Comparison of ENCODE assay signal across 9 mouse cellular contexts in genomic region chr8:12925941-12926381, GRCm38 (mm10). TPM values are rescaled to one million over a fixed set of nuclear protein-coding genes. Genes with fewer than 3 reads are reported as not detected.
A peak's percentile ranks its signal among the peaks of the same experiment; 100 is the strongest.
DNase-seq lines count a peak whose midpoint lies in the region; ATAC-seq and TF ChIP-seq lines count a peak whose summit lies in the region.
"Had no signal": no experiment of that assay in that cellular context is flagged by ENCODE, and none has a peak within 500 bp of the region (broad histone marks: within the 10 kb centered on the region; RNA-seq: fewer than 3 reads in every experiment).

No protein-coding gene starts in this region.

- H3K36me3 ChIP-seq in hindbrain, postnatal 0 days (ENCODE audit: insufficient read depth, low read length) = no peaks in the 10 kb centered on the region
- H3K36me3 ChIP-seq in hindbrain, embryonic 14.5 days (replicated peaks; ENCODE audit: control insufficient read depth, insufficient read depth) = peaks cover 3% of the 10 kb centered on the region; the same call in 1 of the 2 replicates
- no peaks in the 10 kb centered on the region for H3K36me3 ChIP-seq in embryonic facial prominence, embryonic 13.5 days
- H3K36me3 ChIP-seq in kidney, adult 2 months (ENCODE audit: control insufficient read depth, insufficient read depth, low read length) = no peaks in the 10 kb centered on the region
- no peaks in the 10 kb centered on the region for H3K36me3 ChIP-seq in neural tube, embryonic 15.5 days
- H3K36me3 ChIP-seq in hindbrain, embryonic 13.5 days = no peaks in the 10 kb centered on the region
- H3K36me3 ChIP-seq: limb, embryonic 15.5 days had no signal

- no peak for DNase-seq in hindbrain, postnatal 0 days (ENCODE audit: low spot score)
- no peak for DNase-seq in hindbrain, embryonic 14.5 days (ENCODE audit: low spot score)
- DNase-seq in kidney, adult 2 months = peak; percentile 91
- DNase-seq in thymus, postnatal 14 days = no peak
- no peak for DNase-seq in urinary bladder, postnatal 25 days (ENCODE audit: low spot score)

- H3K4me2 ChIP-seq in hindbrain, postnatal 0 days (ENCODE audit: low read depth, low read length) = 0 out of 2 replicates have a peak overlapping the region, but pooled peaks have one; percentile 7
- H3K4me2 ChIP-seq in hindbrain, embryonic 14.5 days (replicated peaks) = no peak overlapping the region
- no peak overlapping the region for H3K4me2 ChIP-seq in embryonic facial prominence, embryonic 13.5 days
- H3K4me2 ChIP-seq in neural tube, embryonic 15.5 days = no peak overlapping the region
- no peak overlapping the region for H3K4me2 ChIP-seq in hindbrain, embryonic 13.5 days
- H3K4me2 ChIP-seq: limb, embryonic 15.5 days had no signal

- no peaks in the 10 kb centered on the region for H3K9me3 ChIP-seq in hindbrain, postnatal 0 days (ENCODE audit: low read length)
- H3K9me3 ChIP-seq in hindbrain, embryonic 14.5 days (ENCODE audit: control insufficient read depth, low read length) = no peaks in the 10 kb centered on the region
- no peaks in the 10 kb centered on the region for H3K9me3 ChIP-seq in embryonic facial prominence, embryonic 13.5 days
- no peaks in the 10 kb centered on the region for H3K9me3 ChIP-seq in neural tube, embryonic 15.5 days (replicated peaks)
- H3K9me3 ChIP-seq in hindbrain, embryonic 13.5 days = no peaks in the 10 kb centered on the region
- H3K9me3 ChIP-seq: limb, embryonic 15.5 days had no signal

- H3K4me1 ChIP-seq in hindbrain, postnatal 0 days (ENCODE audit: insufficient read depth, low read length) = no peaks in the 10 kb centered on the region
- H3K4me1 ChIP-seq in hindbrain, embryonic 14.5 days (replicated peaks; ENCODE audit: control insufficient read depth, insufficient read depth, low read length) = no peaks in the 10 kb centered on the region; the same call in 1 of the 2 replicates
- H3K4me1 ChIP-seq in embryonic facial prominence, embryonic 13.5 days = peaks cover 29% of the 10 kb centered on the region
- peaks cover 14% of the 10 kb centered on the region for H3K4me1 ChIP-seq in kidney, adult 2 months (ENCODE audit: control insufficient read depth, insufficient read depth, low read length)
- H3K4me1 ChIP-seq in neural tube, embryonic 15.5 days = peaks cover 22% of the 10 kb centered on the region
- H3K4me1 ChIP-seq in hindbrain, embryonic 13.5 days (replicated peaks) = peaks cover 62% of the 10 kb centered on the region
- H3K4me1 ChIP-seq: limb, embryonic 15.5 days had no signal

- no peaks in the 10 kb centered on the region for H3K27me3 ChIP-seq in hindbrain, postnatal 0 days (ENCODE audit: insufficient read depth, low read length)
- H3K27me3 ChIP-seq in hindbrain, embryonic 14.5 days (ENCODE audit: control insufficient read depth, insufficient read depth, low read length) = no peaks in the 10 kb centered on the region
- no peaks in the 10 kb centered on the region for H3K27me3 ChIP-seq in embryonic facial prominence, embryonic 13.5 days
- H3K27me3 ChIP-seq in kidney, adult 2 months (replicated peaks; ENCODE audit: control insufficient read depth, insufficient read depth, low read length) = no peaks in the 10 kb centered on the region
- H3K27me3 ChIP-seq in neural tube, embryonic 15.5 days (replicated peaks) = no peaks in the 10 kb centered on the region
- no peaks in the 10 kb centered on the region for H3K27me3 ChIP-seq in hindbrain, embryonic 13.5 days
- H3K27me3 ChIP-seq: limb, embryonic 15.5 days had no signal

- no peak overlapping the region; the same call in 1 of the 2 replicates for H3K27ac ChIP-seq in hindbrain, postnatal 0 days
- no peak overlapping the region for H3K27ac ChIP-seq in hindbrain, embryonic 14.5 days
- H3K27ac ChIP-seq in embryonic facial prominence, embryonic 13.5 days = 0 out of 2 replicates have a peak overlapping the region, but pooled peaks have one; percentile 18
- H3K27ac ChIP-seq in kidney, adult 2 months (ENCODE audit: insufficient read depth, low read depth, low read length) = peak overlapping the region; percentile 89
- H3K27ac ChIP-seq in neural tube, embryonic 15.5 days (replicated peaks) = 0 out of 2 replicates have a peak overlapping the region, but pooled peaks have one; percentile 45
- H3K27ac ChIP-seq in hindbrain, embryonic 13.5 days = no peak overlapping the region
- H3K27ac ChIP-seq: limb, embryonic 15.5 days had no signal

- H3K9ac ChIP-seq in hindbrain, postnatal 0 days (replicated peaks; ENCODE audit: low read length) = no peak overlapping the region
- no peak overlapping the region for H3K9ac ChIP-seq in hindbrain, embryonic 14.5 days
- no peak overlapping the region for H3K9ac ChIP-seq in embryonic facial prominence, embryonic 13.5 days
- H3K9ac ChIP-seq in neural tube, embryonic 15.5 days (replicated peaks) = no peak overlapping the region
- no peak overlapping the region for H3K9ac ChIP-seq in hindbrain, embryonic 13.5 days
- H3K9ac ChIP-seq: limb, embryonic 15.5 days had no signal

- peak; percentile 21 for TF ChIP-seq POLR2A in kidney, adult 2 months (IDR thresholded peaks at IDR 0.05; ENCODE audit: low read depth, low read length)

- peak; percentile 11; the same call in 1 of the 2 replicates for ATAC-seq in hindbrain, postnatal 0 days
- ATAC-seq in hindbrain, embryonic 14.5 days (ENCODE audit: low FRiP score) = no peak
- ATAC-seq in embryonic facial prominence, embryonic 13.5 days (ENCODE audit: insufficient number of reproducible peaks, insufficient read depth, low FRiP score, low TSS enrichment, low read depth) = no peak
- no peak for ATAC-seq in neural tube, embryonic 15.5 days (ENCODE audit: low FRiP score)
- ATAC-seq in hindbrain, embryonic 13.5 days (ENCODE audit: low FRiP score) = no peak

- 49% methylated on average over 13 of the region's 13 CpGs for WGBS in hindbrain, postnatal 0 days
- 67% methylated on average over 13 of the region's 13 CpGs for WGBS in hindbrain, embryonic 14.5 days
- 51% methylated on average over 13 of the region's 13 CpGs for WGBS in embryonic facial prominence, embryonic 13.5 days
- WGBS in kidney, adult 2 months = 23% methylated on average over 13 of the region's 13 CpGs
- WGBS in neural tube, embryonic 15.5 days = 61% methylated on average over 13 of the region's 13 CpGs
- 59% methylated on average over 13 of the region's 13 CpGs for WGBS in hindbrain, embryonic 13.5 days

- H3K4me3 ChIP-seq in hindbrain, postnatal 0 days (ENCODE audit: low read length) = no peak overlapping the region
- no peak overlapping the region for H3K4me3 ChIP-seq in hindbrain, embryonic 14.5 days (replicated peaks; ENCODE audit: low read length)
- H3K4me3 ChIP-seq in embryonic facial prominence, embryonic 13.5 days = no peak overlapping the region
- H3K4me3 ChIP-seq in kidney, adult 2 months (ENCODE audit: insufficient read depth, low read depth, low read length) = peak overlapping the region; percentile 58
- no peak overlapping the region for H3K4me3 ChIP-seq in neural tube, embryonic 15.5 days (replicated peaks)
- no peak overlapping the region for H3K4me3 ChIP-seq in hindbrain, embryonic 13.5 days
- H3K4me3 ChIP-seq: limb, embryonic 15.5 days had no signal

- no peak for TF ChIP-seq CTCF in hindbrain, postnatal 0 days (IDR thresholded peaks at IDR 0.05; ENCODE audit: low read depth)
- no peak for TF ChIP-seq CTCF in kidney, adult 2 months (conservative IDR thresholded peaks at IDR 0.05; ENCODE audit: insufficient read depth, insufficient read length, low read depth, low read length)

RNA-seq across cellular contexts. Expression of gene Mcf2l, which starts 52.4 kb away (rescaled TPM):
- 298 and 316 TPM in 2 replicates for total RNA-seq in hindbrain, postnatal 0 days (2014; rRNA removed)
- 94.1 and 94.2 TPM in 2 replicates for polyA plus RNA-seq in hindbrain, postnatal 0 days (2015; fragmentation: Nextera tagmentation; extraction: Ambion mirVana)
- polyA plus RNA-seq in hindbrain, embryonic 14.5 days (2014; fragmentation: Nextera tagmentation; extraction: Ambion mirVana) = 158 and 173 TPM in 2 replicates
- 13.1 and 16.1 TPM in 2 replicates for polyA plus RNA-seq in embryonic facial prominence, embryonic 13.5 days (2015; fragmentation: Nextera tagmentation; extraction: Ambion mirVana)
- 15.1 and 16.6 TPM in 2 replicates for polyA plus RNA-seq in kidney, adult 2 months (2012; rRNA removed)
- 104 and 120 TPM in 2 replicates for polyA plus RNA-seq in neural tube, embryonic 15.5 days (2015; fragmentation: Nextera tagmentation; extraction: Ambion mirVana)
- polyA plus RNA-seq in hindbrain, embryonic 13.5 days (2015; fragmentation: Nextera tagmentation; extraction: Ambion mirVana) = 119 and 125 TPM in 2 replicates

Comparison
In these comparisons a context has a peak if more than half of its experiments do, and no peak if none do; other contexts are left out.
1. H3K27ac ChIP-seq: peak in embryonic facial prominence, embryonic 13.5 days (single experiment), kidney, adult 2 months (single experiment) and neural tube, embryonic 15.5 days (single experiment); none in hindbrain, postnatal 0 days (single experiment), hindbrain, embryonic 14.5 days (single experiment) and hindbrain, embryonic 13.5 days (single experiment).